Mouse (Mus musculus) CH12.LX (cell line): Measurements from ENCODE around the gene Gm42715. TPM values are rescaled to one million over a fixed set of nuclear protein-coding genes. Genes with fewer than 3 reads are reported as not detected.

Experiments used
- DNase-seq: peaks from one replicate; pipeline ENCODE4 v3.0.0-alpha.2; 2013; ENCODE audit errors: extremely low read depth
- H3K27ac ChIP-seq: 2 replicates; pipeline ENCODE4 v1.5.1; 2012; ENCODE audit warnings: low read depth, mild to moderate bottlenecking, control low read depth, moderate library complexity; ENCODE audit not compliant: insufficient read depth
- H3K27me3 ChIP-seq: replicated peaks from 2 replicates; pipeline ENCODE3; 2012; ENCODE audit warnings: inconsistent platforms
- H3K36me3 ChIP-seq, 2 experiments: replicated peaks in 1 of 2; 2 replicates each; pipeline versions ENCODE3 to v1.6.1; 2012; ENCODE audit warnings: inconsistent platforms in 1 of 2, low read length in 1 of 2, mild to moderate bottlenecking in 1 of 2, mixed read lengths in 1 of 2, moderate library complexity in 1 of 2; ENCODE audit not compliant: control insufficient read depth in 1 of 2, insufficient read depth in 1 of 2
- H3K4me1 ChIP-seq, 2 experiments: 2 replicates each; pipeline ENCODE4 v1.6.1; 2012; ENCODE audit warnings: inconsistent platforms in 1 of 2, moderate library complexity in 1 of 2; ENCODE audit not compliant: insufficient read depth in 2 of 2, control insufficient read depth in 1 of 2
- H3K4me2 ChIP-seq: 2 replicates; pipeline ENCODE4 v1.6.1; 2012; ENCODE audit warnings: low read depth, mild to moderate bottlenecking, control low read depth; ENCODE audit not compliant: poor library complexity, insufficient read depth, severe bottlenecking
- H3K4me3 ChIP-seq, 3 experiments: fragments of 150-350 bp in 1 of 3; sonication (generic) in 1 of 3; replicated peaks in 1 of 3; 2 replicates each; pipeline versions ENCODE3 to v1.5.1; 2011 to 2012; ENCODE audit warnings: low read depth in 2 of 3, low read length in 2 of 3, mild to moderate bottlenecking in 2 of 3, moderate library complexity in 2 of 3, control low read depth in 1 of 3, improper control_type of control experiment in 1 of 3, inconsistent platforms in 1 of 3, mixed read lengths in 1 of 3; ENCODE audit not compliant: poor library complexity in 1 of 3
- H3K79me2 ChIP-seq: replicated peaks from 2 replicates; pipeline ENCODE4 v1.6.1; 2012; ENCODE audit warnings: mild to moderate bottlenecking, moderate library complexity; ENCODE audit not compliant: control insufficient read depth, poor library complexity, insufficient read depth, severe bottlenecking; ENCODE audit errors: extremely low read depth
- H3K9ac ChIP-seq: 2 replicates; pipeline ENCODE4 v1.6.1; 2012; ENCODE audit warnings: low read depth, mild to moderate bottlenecking, control low read depth, moderate library complexity; ENCODE audit not compliant: insufficient read depth
- H3K9me3 ChIP-seq: replicated peaks from 2 replicates; pipeline ENCODE3; 2012; ENCODE audit warnings: low read length, inconsistent platforms, mixed read lengths
- BHLHE40 ChIP-seq: IDR thresholded peaks from 2 replicates; pipeline ENCODE4 v1.6.1; 2011; ENCODE audit warnings: mild to moderate bottlenecking, low read depth, low read length, improper control_type of control experiment
- CHD1 ChIP-seq: IDR thresholded peaks from 2 replicates; pipeline ENCODE4 v1.6.1; 2012; ENCODE audit warnings: low read depth, low read length, improper control_type of control experiment, inconsistent platforms
- CHD2 ChIP-seq: IDR thresholded peaks from 2 replicates; pipeline ENCODE4 v1.6.1; 2011; ENCODE audit warnings: low read length, improper control_type of control experiment
- ELF1 ChIP-seq: IDR thresholded peaks from 2 replicates; pipeline ENCODE4 v1.6.1; 2014; ENCODE audit warnings: low read depth, mild to moderate bottlenecking, inconsistent platforms, low read length, improper control_type of control experiment
- ETS1 ChIP-seq: conservative IDR thresholded peaks from 2 replicates; pipeline ENCODE4 v1.6.1; 2012; ENCODE audit warnings: low read depth, mild to moderate bottlenecking, inconsistent platforms, low read length, improper control_type of control experiment, moderate library complexity
- HCFC1 ChIP-seq: IDR thresholded peaks from 2 replicates; pipeline ENCODE4 v1.6.1; 2012; ENCODE audit warnings: low read depth, mild to moderate bottlenecking, inconsistent platforms, low read length, improper control_type of control experiment
- JUN ChIP-seq: IDR thresholded peaks from 2 replicates; pipeline ENCODE4 v1.6.1; 2011; ENCODE audit warnings: low read depth, mild to moderate bottlenecking, low read length, improper control_type of control experiment, moderate library complexity; ENCODE audit not compliant: insufficient read depth
- JUND ChIP-seq: conservative IDR thresholded peaks from 2 replicates; pipeline ENCODE4 v1.6.1; 2011; ENCODE audit warnings: low read depth, low read length, improper control_type of control experiment
- MAZ ChIP-seq: IDR thresholded peaks from 2 replicates; pipeline ENCODE4 v1.6.1; 2012; ENCODE audit warnings: low read depth, mild to moderate bottlenecking, inconsistent platforms, low read length, improper control_type of control experiment, moderate library complexity
- NRF1 ChIP-seq: IDR thresholded peaks from 2 replicates; pipeline ENCODE4 v1.6.1; 2014; ENCODE audit warnings: low read depth, mild to moderate bottlenecking, inconsistent platforms, low read length, improper control_type of control experiment, moderate library complexity
- PAX5 ChIP-seq: IDR thresholded peaks from 2 replicates; pipeline ENCODE4 v1.6.1; 2012; ENCODE audit warnings: low read length, inconsistent platforms, mixed read lengths
- RAD21 ChIP-seq: IDR thresholded peaks from 2 replicates; pipeline ENCODE4 v1.6.1; 2011; ENCODE audit warnings: low read depth, mild to moderate bottlenecking, low read length, improper control_type of control experiment, moderate library complexity
- TCF12 ChIP-seq: IDR thresholded peaks from 2 replicates; pipeline ENCODE4 v1.6.1; 2014; ENCODE audit warnings: low read depth, mild to moderate bottlenecking, inconsistent platforms, low read length, improper control_type of control experiment
- dilution Hi-C: fragments of 300-500 bp; cut with MboI; formaldehyde crosslinking; loops from 2 replicates; pipeline ENCODE4 v1.14.3; 2020; ENCODE audit warnings: low sequenced_read_pairs; ENCODE audit not compliant: extremely low pct_unique_long_range_greater_than_20kb, extremely low pct_ligation_motif_present
- in situ Hi-C: fragments of 300-500 bp; cut with MboI; formaldehyde crosslinking; loops from 3 replicates; pipeline ENCODE4 v1.14.3; 2019; ENCODE audit warnings: low sequenced_read_pairs, low pct_ligation_motif_present, low pct_unique_long_range_greater_than_20kb, mixed read lengths
- polyA plus RNA-seq: library from polyadenylated mRNA; unstranded; fragments of >175 nt; gene quantifications from 2 replicates; pipeline ENCODE4 v1.2.1, GENCODE M21; 2012; ENCODE audit warnings: low read depth; ENCODE audit not compliant: insufficient read length
- total RNA-seq, 2 experiments: library from RNA; depleted of rRNA; stranded (reverse); fragments of 300-350 nt in 1 of 2; fragments of >200 nt in 1 of 2; gene quantifications; 2 replicates each; pipeline ENCODE4 v1.2.3; 2012 to 2014

Gm42715 gene
- total and polyA plus RNA-seq, 3 experiments = 5.8 to 14.1 (median 12.0) TPM

- no peak for DNase-seq
- Histone ChIP-seq H3K4me3 (peak overlapping the region; percentile 74 to 96 (median 88)), H3K79me2 (peaks cover 19% of the 10 kb centered on the region), H3K36me3 (peaks cover 18 to 44% of the 10 kb centered on the region in 2 experiments), H3K4me1 (peaks cover 6 to 23% of the 10 kb centered on the region in 2 experiments; a peak in 3 of 4 replicates), H3K4me2 (peak overlapping the region; percentile 70), H3K9me3 (no peaks in the 10 kb centered on the region), H3K27me3 (no peaks in the 10 kb centered on the region), H3K27ac (peak overlapping the region; percentile 22; the same call in 1 of the 2 replicates), H3K9ac (peak overlapping the region; percentile 64)
- TF ChIP-seq TCF12 (no peak), NRF1 (0 out of 2 replicates have a peak, but pooled peaks have one; percentile 19), PAX5 (no peak)
- in situ Hi-C loops = no loop called here
- dilution Hi-C loops = no loop called here
Observed at GRCm38 (mm10) chr7:127573503-127574008, 54.2 kb downstream of the Gm42715 start.

GRCm38 (mm10) chr7:127574115-127574514 lies 54.7 kb downstream of the Gm42715 start:
- in situ Hi-C loops (no loop called here), dilution Hi-C loops (no loop called here)
- Histone ChIP-seq H3K4me2 (peak overlapping the region; percentile 70), H3K79me2 (peaks cover 19% of the 10 kb centered on the region), H3K4me1 (peaks cover 6 to 23% of the 10 kb centered on the region in 2 experiments; a peak in 3 of 4 replicates), H3K9me3 (no peaks in the 10 kb centered on the region), H3K9ac (peak overlapping the region; percentile 64; the same call in 1 of the 2 replicates), H3K4me3 (peak overlapping the region; percentile 70 to 88 (median 74)), H3K36me3 (peaks cover 15 to 44% of the 10 kb centered on the region in 2 experiments), H3K27me3 (no peaks in the 10 kb centered on the region), H3K27ac (no peak overlapping the region)
- no peak for DNase-seq
- TF ChIP-seq BHLHE40 (peak; percentile 66), CHD2 (no peak), ELF1 (no peak), MAZ (no peak), JUND (no peak)

- dilution Hi-C loops = no loop called here
- H3K27ac ChIP-seq = no peak overlapping the region
- H3K36me3 ChIP-seq = peaks cover 42 to 76% of the 10 kb centered on the region in 2 experiments
- no peaks in the 10 kb centered on the region for H3K9me3 ChIP-seq
- H3K27me3 ChIP-seq = no peaks in the 10 kb centered on the region
- TF ChIP-seq RAD21 (no peak), ETS1 (no peak), CHD1 (no peak), JUN (no peak), HCFC1 (no peak)
- H3K4me2 ChIP-seq = no peak overlapping the region
- no peak overlapping the region for H3K9ac ChIP-seq
- no peak overlapping the region for H3K4me3 ChIP-seq
- in situ Hi-C loops = no loop called here
- H3K4me1 ChIP-seq = peaks cover 3 to 11% of the 10 kb centered on the region in 2 experiments; a peak in 3 of 4 replicates
- no peak for DNase-seq
- no peaks in the 10 kb centered on the region for H3K79me2 ChIP-seq
Observed at GRCm38 (mm10) chr7:127583260-127583659, 63.9 kb downstream of the Gm42715 start.
